Mouse (Mus musculus): ENCODE measurements around the gene Rgs1. TPM values are rescaled to one million over a fixed set of nuclear protein-coding genes. Genes with fewer than 3 reads are reported as not detected.
A peak's percentile ranks its signal among the peaks of the same experiment; 100 is the strongest.

The Rgs1 gene
- total RNA-seq (2021), result 0.93 and 1.4 TPM in 2 replicates
- long read RNA-seq, experiment 1, full-length matches to known transcripts, result 1 of 1 reads
- long read RNA-seq, experiment 1, partial matches to known transcripts, result 0 of 1 reads
- long read RNA-seq, experiment 1, other reads (novel, unspliced or antisense), result 0 of 1 reads
- long read RNA-seq, experiment 2, partial matches to known transcripts, result 0 of 1 reads
- long read RNA-seq, experiment 2, other reads (novel, unspliced or antisense), result 0 of 1 reads

GRCm38 (mm10) chr1:144248923-144249322 lies at the start of gene Rgs1:
Gene Rgs1, minus strand, starts transcription at chr1:144249242.
- DNase-seq, result no peak

GRCm38 (mm10) chr1:144283020-144284014 lies 34.3 kb upstream of the Rgs1 start:
- DNase-seq, result no peak

- DNase-seq, result no peak
Observed at GRCm38 (mm10) chr1:144280056-144280455, 31.0 kb upstream of the Rgs1 start.

- DNase-seq, result no peak
Observed at GRCm38 (mm10) chr1:144272991-144273390, 23.9 kb upstream of the Rgs1 start.

- no peak for DNase-seq
Observed at GRCm38 (mm10) chr1:144269112-144269511, 20.1 kb upstream of the Rgs1 start.

- no peak for DNase-seq
Observed at GRCm38 (mm10) chr1:144267471-144268470, 18.7 kb upstream of the Rgs1 start.

GRCm38 (mm10) chr1:144264000-144264399 lies 15.0 kb upstream of the Rgs1 start:
- no peak for DNase-seq

- DNase-seq, result no peak
Observed at GRCm38 (mm10) chr1:144262008-144262407, 13.0 kb upstream of the Rgs1 start.

GRCm38 (mm10) chr1:144258779-144259178 lies 9.7 kb upstream of the Rgs1 start:
- no peak for DNase-seq

GRCm38 (mm10) chr1:144256556-144257331 lies 7.7 kb upstream of the Rgs1 start:
- DNase-seq, result no peak

- DNase-seq, result no peak
Observed at GRCm38 (mm10) chr1:144248206-144248605, 836 bp downstream of the Rgs1 start.

GRCm38 (mm10) chr1:144247382-144247781 lies 1.7 kb downstream of the Rgs1 start:
- DNase-seq, result no peak

- DNase-seq, result peak; percentile 11
Observed at GRCm38 (mm10) chr1:144243511-144243910, 5.5 kb downstream of the Rgs1 start.

GRCm38 (mm10) chr1:144239195-144239594 lies 9.8 kb downstream of the Rgs1 start:
- DNase-seq, result no peak

- DNase-seq, result no peak
Observed at GRCm38 (mm10) chr1:144215230-144215629, 33.8 kb downstream of the Rgs1 start.

- DNase-seq, result no peak
Observed at GRCm38 (mm10) chr1:144210912-144211311, 38.1 kb downstream of the Rgs1 start.

GRCm38 (mm10) chr1:144206281-144207061 lies 42.6 kb downstream of the Rgs1 start:
- no peak for DNase-seq

GRCm38 (mm10) chr1:144204766-144205165 lies 44.3 kb downstream of the Rgs1 start:
- no peak for DNase-seq

GRCm38 (mm10) chr1:144202939-144203338 lies 46.1 kb downstream of the Rgs1 start:
- DNase-seq, result no peak

- DNase-seq, result no peak
Observed at GRCm38 (mm10) chr1:144200496-144200895, 48.5 kb downstream of the Rgs1 start.

Measured in adrenal gland, postnatal 14 days (tissue).